Mouse (Mus musculus): ENCODE results near the gene Scd3.

GRCm38 (mm10) chr19:44284025-44284695 lies 81.1 kb downstream of the Scd3 start:
- TF ChIP-seq MYOD1 (IDR thresholded peaks at IDR 0.05; ENCODE audit: control insufficient read depth, insufficient read length, low read depth) = no peak
- TF ChIP-seq CTCF (IDR thresholded peaks at IDR 0.05; ENCODE audit: control insufficient read depth, insufficient read depth, insufficient read length) = no peak
- TF ChIP-seq USF1 (IDR thresholded peaks at IDR 0.05; ENCODE audit: low read depth) = peak; percentile 74
- TF ChIP-seq MAX (IDR thresholded peaks at IDR 0.05) = peak; percentile 20

All from C2C12 (cell line).